ENCODE assay signal across 19 mouse cellular contexts in the genomic region with DNA sequence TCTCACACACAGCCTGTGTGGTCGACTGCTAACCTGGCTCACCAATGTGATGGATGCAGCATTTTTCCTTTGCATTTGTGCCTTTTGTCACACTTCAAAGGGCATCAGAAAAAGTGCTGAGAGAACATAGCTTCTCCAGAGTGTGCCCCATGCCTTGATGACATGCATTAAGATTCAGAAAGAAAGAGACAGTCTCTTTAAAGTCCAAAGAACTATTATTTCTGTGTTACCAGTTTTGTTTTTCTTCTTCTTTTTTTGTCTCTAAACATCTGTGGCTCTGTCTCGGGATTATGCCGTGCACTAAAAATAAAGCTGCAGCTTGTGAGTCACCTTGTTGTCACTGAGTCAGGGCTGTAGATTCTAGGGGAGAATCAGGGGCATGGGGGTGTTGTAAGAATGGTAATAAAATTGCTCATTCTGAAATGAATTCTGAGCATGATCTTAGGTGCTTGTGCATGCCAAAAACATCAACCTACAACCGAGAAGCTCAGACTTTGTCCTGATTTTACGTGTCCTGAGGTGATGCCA. TPM values are rescaled to one million over a fixed set of nuclear protein-coding genes. Genes with fewer than 3 reads are reported as not detected.
DNase-seq lines count a peak whose midpoint lies in the region; TF ChIP-seq lines count a peak whose summit lies in the region.
"Had no signal": no experiment of that assay in that cellular context is flagged by ENCODE, and none has a peak within 500 bp of the region (broad histone marks: within the 10 kb centered on the region; RNA-seq: fewer than 3 reads in every experiment).

No protein-coding gene starts in this region.

- H3K4me3 ChIP-seq in left cerebral cortex, adult 2 months, result no peak overlapping the region
- H3K4me3 ChIP-seq: forebrain, embryonic 12.5 days; hindbrain, embryonic 10.5 days; midbrain, embryonic 12.5 days had no signal

- peak overlapping the region; percentile 63 for H3K27ac ChIP-seq in left cerebral cortex, adult 2 months
- H3K27ac ChIP-seq: forebrain, embryonic 12.5 days; hindbrain, embryonic 10.5 days; midbrain, embryonic 12.5 days had no signal

- no peak for TF ChIP-seq CTCF in left cerebral cortex, adult 2 months (IDR thresholded peaks at IDR 0.05)

- peak; percentile 27 for DNase-seq in adrenal gland, adult 2 months
- DNase-seq in adrenal gland, adult 18-20 months (ENCODE audit: low spot score in 2 of 2), result no peak
- DNase-seq in left cerebral cortex, adult 2 months (ENCODE audit: extremely low spot score in 1 of 2, low spot score in 2 of 2), result peak; percentile 27 to 28
- no peak for DNase-seq in left cerebral cortex, postnatal 4 days
- peak; percentile 16 for DNase-seq in Muller cell, postnatal 12 days (ENCODE audit: inconsistent ontology term)
- peak; percentile 21 to 86 for DNase-seq in left cerebral cortex, postnatal 25 days (ENCODE audit: low spot score in 2 of 2)
- DNase-seq in retina, postnatal 1 day, result no peak
- no peak for DNase-seq in thymus, postnatal 4 days
- DNase-seq: cerebellum, postnatal 14 days; gastrocnemius, postnatal 14 days; kidney, postnatal 4 days; lung, embryonic 14.5 days had no signal

- intact Hi-C loops in left cerebral cortex, adult 2 months (cut with DNase I), result loop anchor here (10.0 kb wide), 3 partner anchors 201 to 961 kb away; no protein-coding TSS in a partner anchor
- intact Hi-C loops in left cerebral cortex, postnatal 4 days (cut with DNase I), result no loop called here
- intact Hi-C loops in left cerebral cortex, postnatal 25 days (cut with DNase I), result loop anchor here (5.0 kb wide), 1 partner anchor 143 kb away; no protein-coding TSS in a partner anchor

RNA-seq across cellular contexts. Expression of a gene that starts 21.7 kb away (rescaled TPM):
- total RNA-seq in adrenal gland, adult 2 months (2021), result 1 to 10 TPM in 1 of 2 experiments, under 1 TPM in 1; 0.59 to 1.4 TPM
- polyA plus RNA-seq in adrenal gland, adult 2 months (2012; rRNA removed), result 0.02 TPM in 1 of 2 replicates, not detected in the other
- total RNA-seq in adrenal gland, adult 18-20 months (2021), result under 1 TPM; 0.36 to 0.42 TPM
- under 1 TPM; 0.19 to 0.48 TPM for total RNA-seq in left cerebral cortex, adult 2 months (2021)
- total RNA-seq in left cerebral cortex, postnatal 4 days (2021), result 1 to 10 TPM; 2.9 to 3.4 TPM
- under 1 TPM; 0.39 to 0.48 TPM for total RNA-seq in left cerebral cortex, postnatal 25 days (2021)

RNA-seq across cellular contexts. Expression of a gene that starts 31.2 kb away (rescaled TPM):
- total RNA-seq in adrenal gland, adult 2 months (2021), result not detected
- not detected in 2 replicates for polyA plus RNA-seq in adrenal gland, adult 2 months (2012; rRNA removed)
- total RNA-seq in adrenal gland, adult 18-20 months (2021), result under 1 TPM in 1 of 2 experiments, not detected in 1; 0.19 TPM
- not detected for total RNA-seq in left cerebral cortex, adult 2 months (2021)
- total RNA-seq in left cerebral cortex, postnatal 4 days (2021), result not detected
- total RNA-seq in left cerebral cortex, postnatal 25 days (2021), result not detected
- total RNA-seq: gastrocnemius, postnatal 14 days; left cerebral cortex, adult 8-10 months; liver, adult 2 months had no signal
- polyA plus RNA-seq: forebrain, embryonic 12.5 days; heart, embryonic 16.5 days; hindbrain, embryonic 10.5 days; kidney, embryonic 14.5 days; liver, adult 2 months; lung, embryonic 14.5 days; midbrain, embryonic 12.5 days had no signal

Comparison
In these comparisons a context has a peak if more than half of its experiments do, and no peak if none do; other contexts are left out.
1. DNase-seq: peak in adrenal gland, adult 2 months (single experiment), left cerebral cortex, adult 2 months (2 of 2), Muller cell, postnatal 12 days (single experiment) and left cerebral cortex, postnatal 25 days (2 of 2); none in adrenal gland, adult 18-20 months (0 of 2), left cerebral cortex, postnatal 4 days (single experiment), retina, postnatal 1 day (single experiment) and thymus, postnatal 4 days (single experiment).